Mouse (Mus musculus) adrenal gland, adult 10 weeks (tissue): ENCODE measurements around the gene Dnaic2. TPM values are rescaled to one million over a fixed set of nuclear protein-coding genes. Genes with fewer than 3 reads are reported as not detected.

Source experiments
- polyA plus RNA-seq: library from polyadenylated mRNA; stranded (reverse); fragments of 350-450 nt; fragmentation: Illumina TruSeq; extraction: RNeasy Lipid Tissue Mini Kit (QIAGEN cat#74804); gene quantifications from one replicate; pipeline ENCODE4 v1.2.3, GENCODE M21; 2014; ENCODE audit warnings: low read depth, low replicate concordance

The Dnaic2 gene
- polyA plus RNA-seq: 0.35 TPM

DNA sequence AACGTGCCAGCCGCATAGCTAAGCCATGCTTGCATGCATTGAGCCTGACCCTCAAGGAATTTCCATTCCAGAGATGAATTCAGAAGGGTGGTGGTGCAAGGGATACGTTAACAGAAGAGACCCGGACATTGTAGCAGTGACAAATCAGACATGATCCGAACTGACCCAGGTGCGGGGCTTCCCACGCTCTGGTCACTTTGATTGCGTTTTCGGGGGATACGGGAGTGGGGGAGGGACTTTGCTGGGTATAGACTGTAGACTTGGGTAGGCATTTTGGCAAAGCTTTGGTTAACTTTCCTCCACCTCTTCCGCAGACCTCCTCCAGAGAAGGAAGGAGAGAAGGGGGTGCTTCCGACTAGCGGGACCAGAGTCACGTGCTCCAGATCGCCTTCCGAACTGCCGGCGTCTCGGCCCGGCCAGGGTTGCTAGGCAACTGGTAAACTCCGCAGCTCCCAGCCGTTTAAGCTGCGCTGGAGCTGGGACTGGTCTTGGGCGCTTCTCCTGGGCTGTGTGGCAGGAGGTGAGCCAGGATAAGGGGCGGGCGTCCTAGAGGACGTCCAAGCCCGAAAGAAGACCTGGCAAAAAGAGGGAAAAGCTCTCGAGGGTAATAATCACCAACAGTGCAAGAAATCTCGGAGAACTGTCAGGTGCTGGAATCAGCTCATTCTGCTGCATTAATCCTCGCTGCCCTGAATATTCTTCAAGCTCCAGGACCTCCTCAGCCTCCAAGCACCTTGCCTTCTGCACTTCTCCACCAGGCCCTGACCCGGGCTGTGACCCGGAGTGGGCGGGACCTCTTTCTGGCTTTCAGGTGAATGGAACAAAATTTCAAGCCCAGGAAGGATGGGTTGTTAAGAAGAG is at the start of gene Dnaic2:
Dnaic2 (plus strand) TSS at position 444 of the 861 bp plus-strand sequence.

DNA sequence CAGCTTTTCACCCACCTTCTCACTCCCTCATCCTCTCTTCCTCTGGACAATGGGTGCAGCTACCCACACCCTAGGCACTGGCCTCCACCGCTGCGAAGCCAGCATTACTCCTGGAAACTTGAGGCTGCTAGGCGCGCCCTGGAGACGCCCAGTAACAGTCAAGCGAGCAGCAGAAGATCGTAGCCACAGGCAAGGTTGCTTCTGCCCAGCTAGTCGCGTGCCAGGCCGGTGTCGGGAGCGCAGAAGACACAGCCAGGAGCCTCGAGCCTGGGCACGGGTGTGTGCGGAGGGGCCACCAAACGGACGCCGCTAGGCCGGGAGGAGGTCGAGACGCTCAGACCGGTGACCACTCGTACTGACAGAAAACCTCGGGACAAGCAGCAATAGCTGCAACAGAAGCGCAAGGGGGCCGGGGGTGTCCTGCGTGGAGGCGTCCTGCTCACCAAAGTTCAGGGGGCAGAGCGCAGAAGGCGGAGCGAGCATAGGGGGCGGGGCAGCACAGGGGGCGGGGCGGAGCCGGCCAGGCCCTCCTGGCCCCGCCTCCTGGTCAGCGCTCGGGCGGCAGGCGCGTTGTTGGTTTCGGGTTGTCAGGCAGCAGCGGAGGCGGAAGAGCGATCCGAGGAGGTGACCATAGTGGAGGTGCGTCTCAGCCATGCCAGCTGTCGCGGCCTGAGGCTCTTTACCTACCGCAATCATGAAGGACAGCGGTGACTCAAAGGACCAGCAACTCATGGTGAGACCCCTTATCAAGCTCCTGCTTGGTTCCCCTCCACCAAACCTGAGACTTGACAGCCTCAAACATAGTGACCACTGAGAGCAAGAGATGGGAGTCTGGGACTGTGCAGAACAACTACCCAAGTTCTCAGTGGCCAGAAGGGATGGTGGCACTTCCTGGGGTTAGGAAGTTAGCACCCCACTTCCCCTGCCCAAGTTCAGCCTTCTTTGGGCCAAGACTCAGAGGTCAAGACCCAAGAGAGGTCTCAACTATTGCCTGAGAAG is 37.9 kb downstream of the Dnaic2 start, which contains the start of gene Kif19a:
Kif19a (plus strand) TSS at position 569 of the 999 bp plus-strand sequence.

DNA sequence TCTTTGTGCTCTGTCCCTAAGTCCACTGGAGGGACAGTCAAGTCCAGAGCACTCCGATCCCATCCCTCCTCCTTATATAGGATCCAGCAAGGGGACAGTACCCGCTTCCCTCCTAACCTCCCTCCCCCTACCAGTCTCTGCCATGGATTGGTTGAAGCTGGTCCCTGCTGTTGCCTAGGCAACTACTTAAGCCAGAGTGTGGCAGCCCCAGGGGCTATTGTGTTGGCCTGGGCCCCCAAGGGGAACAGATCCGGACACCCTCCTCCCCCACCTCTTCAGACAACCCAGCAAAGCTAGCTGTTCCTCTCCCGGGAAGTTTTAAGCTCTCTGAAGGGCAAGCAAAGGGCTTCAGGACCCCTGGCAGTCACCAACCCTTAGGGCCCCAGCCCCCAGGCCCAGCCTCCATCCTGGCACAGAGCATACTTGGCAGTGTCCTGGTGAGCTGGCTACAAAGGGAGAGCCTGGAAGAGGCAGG is 68.7 kb downstream of the Dnaic2 start, which contains the start of gene Btbd17:
Btbd17 (minus strand) TSS at position 98 of the 475 bp plus-strand sequence.

DNA sequence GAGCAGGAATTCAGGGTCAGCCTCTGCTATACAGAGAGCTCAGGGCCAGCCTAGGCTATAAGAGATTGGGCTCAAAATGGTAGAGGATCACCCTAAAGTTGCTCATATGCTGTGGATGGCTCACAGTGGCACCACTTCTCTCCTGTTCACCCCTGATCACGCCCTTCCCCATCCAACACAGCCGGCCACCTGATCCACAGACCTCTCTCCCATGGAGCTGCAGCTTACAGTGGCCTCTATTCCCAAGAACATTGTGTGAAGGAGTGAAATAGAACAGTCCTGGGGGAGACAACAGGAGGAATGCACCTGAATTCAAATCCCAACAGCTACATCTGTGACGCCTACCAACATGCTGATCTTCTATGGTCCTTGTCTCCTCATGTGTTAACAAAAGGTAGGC is 71.4 kb downstream of the Dnaic2 start, which contains the start of gene Gpr142:
Gpr142 (plus strand) TSS at position 301 of the 400 bp plus-strand sequence.

Other genes with a start within 250 kb of the Dnaic2 start
- gene Rpl38, start 58.9 kb upstream of the Dnaic2 start, polyA plus RNA-seq: 232 TPM
- 8.0 TPM for gene Ttyh2, start 52.0 kb upstream of the Dnaic2 start, polyA plus RNA-seq
- gene Kif19a, start 38.0 kb downstream of the Dnaic2 start, polyA plus RNA-seq: not detected
- not detected for gene Btbd17, start 68.5 kb downstream of the Dnaic2 start, polyA plus RNA-seq
- not detected for gene Gpr142, start 71.5 kb downstream of the Dnaic2 start, polyA plus RNA-seq
- gene Gprc5c, start 123.7 kb downstream of the Dnaic2 start, polyA plus RNA-seq: 0.23 TPM
- 2.3 TPM for gene Cd300a, start 162.6 kb downstream of the Dnaic2 start, polyA plus RNA-seq
- 1.0 TPM for gene Cd300lb, start 207.0 kb downstream of the Dnaic2 start, polyA plus RNA-seq
- not detected for gene Cd300c, start 241.7 kb downstream of the Dnaic2 start, polyA plus RNA-seq